Mouse (Mus musculus): Measurements from ENCODE around the gene Tsc1.

DNA sequence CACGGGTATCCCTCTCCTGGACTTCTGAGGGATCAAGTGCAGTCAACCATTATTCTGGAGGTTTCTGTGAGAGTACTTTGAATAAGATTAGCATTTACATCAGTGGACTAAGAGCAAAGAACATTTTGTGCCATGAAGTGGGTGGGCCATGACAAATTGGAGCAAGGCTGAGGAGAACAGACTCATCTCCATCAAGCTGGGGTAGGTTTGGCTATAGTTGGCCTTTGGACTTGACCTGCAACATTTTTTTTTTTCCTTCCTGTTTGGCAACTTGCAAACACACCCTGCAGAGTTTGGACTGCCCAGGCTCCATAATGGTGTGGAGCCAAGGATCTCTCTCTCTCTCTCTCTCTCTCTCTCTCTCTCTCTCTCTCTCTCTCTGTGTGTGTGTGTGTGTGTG, 8.4 kb upstream of the Tsc1 start:
- no peak for TF ChIP-seq USF1 (IDR thresholded peaks at IDR 0.05; ENCODE audit: low read depth)
- TF ChIP-seq CTCF (IDR thresholded peaks at IDR 0.05; ENCODE audit: control insufficient read depth, insufficient read depth, insufficient read length): no peak
- no peak for TF ChIP-seq MAX (IDR thresholded peaks at IDR 0.05)
- TF ChIP-seq CEBPB (IDR thresholded peaks at IDR 0.05; ENCODE audit: low read depth): no peak
- TF ChIP-seq FOSL1 (IDR thresholded peaks at IDR 0.05; ENCODE audit: insufficient read depth, low read length, poor library complexity, severe bottlenecking): no peak
